Mouse (Mus musculus): ENCODE results near the gene Cacna1c. TPM values are rescaled to one million over a fixed set of nuclear protein-coding genes. Genes with fewer than 3 reads are reported as not detected.

The Cacna1c gene
- polyA plus RNA-seq, 1 experiment = 29.3 TPM

- no peak for DNase-seq (ENCODE audit: extremely low spot score in 1 of 2, low spot score in 1 of 2)
Measured at GRCm38 (mm10) chr6:118937536-118937935, 258.7 kb downstream of the Cacna1c start.

- peak in 1 of 2 experiments; percentile 46 for DNase-seq (ENCODE audit: extremely low spot score in 1 of 2, low spot score in 1 of 2)
Measured at GRCm38 (mm10) chr6:118935520-118936415, 260.4 kb downstream of the Cacna1c start.

- DNase-seq (ENCODE audit: extremely low spot score in 1 of 2, low spot score in 1 of 2) = no peak
Measured at GRCm38 (mm10) chr6:118934243-118934902, 261.8 kb downstream of the Cacna1c start.

- DNase-seq (ENCODE audit: extremely low spot score in 1 of 2, low spot score in 1 of 2) = peak in 1 of 2 experiments; percentile 48
Measured at GRCm38 (mm10) chr6:118933017-118933594, 263.1 kb downstream of the Cacna1c start.

- no peak for DNase-seq (ENCODE audit: extremely low spot score in 1 of 2, low spot score in 1 of 2)
Measured at GRCm38 (mm10) chr6:118932002-118932700, 264.1 kb downstream of the Cacna1c start.

GRCm38 (mm10) chr6:118926669-118927068, 269.5 kb downstream of the Cacna1c start:
- DNase-seq (ENCODE audit: extremely low spot score in 1 of 2, low spot score in 1 of 2) = no peak

GRCm38 (mm10) chr6:118924426-118924825, 271.8 kb downstream of the Cacna1c start:
- DNase-seq (ENCODE audit: extremely low spot score in 1 of 2, low spot score in 1 of 2) = no peak

- DNase-seq (ENCODE audit: extremely low spot score in 1 of 2, low spot score in 1 of 2) = no peak
Measured at GRCm38 (mm10) chr6:118923926-118924325, 272.3 kb downstream of the Cacna1c start.

- DNase-seq (ENCODE audit: extremely low spot score in 1 of 2, low spot score in 1 of 2) = no peak
Measured at GRCm38 (mm10) chr6:118923212-118923577, 273.0 kb downstream of the Cacna1c start.

GRCm38 (mm10) chr6:118922328-118923211, 273.6 kb downstream of the Cacna1c start:
- peak in 1 of 2 experiments; percentile 88 for DNase-seq (ENCODE audit: extremely low spot score in 1 of 2, low spot score in 1 of 2)

- DNase-seq (ENCODE audit: extremely low spot score in 1 of 2, low spot score in 1 of 2) = no peak
Measured at GRCm38 (mm10) chr6:118908176-118908575, 288.0 kb downstream of the Cacna1c start.

- no peak for DNase-seq (ENCODE audit: extremely low spot score in 1 of 2, low spot score in 1 of 2)
Measured at GRCm38 (mm10) chr6:118907704-118908103, 288.5 kb downstream of the Cacna1c start.

- no peak for DNase-seq (ENCODE audit: extremely low spot score in 1 of 2, low spot score in 1 of 2)
Measured at GRCm38 (mm10) chr6:118906878-118907277, 289.3 kb downstream of the Cacna1c start.

GRCm38 (mm10) chr6:118899688-118900087, 296.5 kb downstream of the Cacna1c start:
- no peak for DNase-seq (ENCODE audit: extremely low spot score in 1 of 2, low spot score in 1 of 2)

GRCm38 (mm10) chr6:118897101-118897500, 299.1 kb downstream of the Cacna1c start:
- no peak for DNase-seq (ENCODE audit: extremely low spot score in 1 of 2, low spot score in 1 of 2)

GRCm38 (mm10) chr6:118894043-118894442, 302.2 kb downstream of the Cacna1c start:
- DNase-seq (ENCODE audit: extremely low spot score in 1 of 2, low spot score in 1 of 2) = peak in 1 of 2 experiments; percentile 22

GRCm38 (mm10) chr6:118889441-118889840, 306.8 kb downstream of the Cacna1c start:
- DNase-seq (ENCODE audit: extremely low spot score in 1 of 2, low spot score in 1 of 2) = no peak

- DNase-seq (ENCODE audit: extremely low spot score in 1 of 2, low spot score in 1 of 2) = no peak
Measured at GRCm38 (mm10) chr6:118887032-118887431, 309.2 kb downstream of the Cacna1c start.

GRCm38 (mm10) chr6:118884961-118885360, 311.3 kb downstream of the Cacna1c start:
- peak in 1 of 2 experiments; percentile 62 for DNase-seq (ENCODE audit: extremely low spot score in 1 of 2, low spot score in 1 of 2)
